Mouse (Mus musculus) kidney, postnatal 0 days (tissue): ENCODE measurements around the gene Vmn2r124. TPM values are rescaled to one million over a fixed set of nuclear protein-coding genes. Genes with fewer than 3 reads are reported as not detected.
"Not testable (repeated sequence)": the region's sequence is repeated elsewhere in the genome, so short reads cannot be mapped to it uniquely, and the experiment has no call there.

Experiments used
- ATAC-seq: fragments of 200-750 bp; cut with Nextera tagmentation; replicated peaks from 2 replicates; pipeline ENCODE4 v1.8.0; 2017; ENCODE audit warnings: low read depth, moderate number of reproducible peaks, moderate TSS enrichment, moderate library complexity; ENCODE audit not compliant: low FRiP score
- DNase-seq: peaks from one replicate; pipeline ENCODE4 v3.0.0-alpha.2; 2016; ENCODE audit warnings: low spot score
- H3K27ac ChIP-seq: fragments of 300-500 bp; sonication (generic); 2 replicates; pipeline ENCODE4 v1.5.1; 2014; ENCODE audit warnings: mild to moderate bottlenecking
- H3K27me3 ChIP-seq: fragments of 300-500 bp; sonication (generic); 2 replicates; pipeline ENCODE4 v1.6.1; 2014; ENCODE audit warnings: low read length, mixed read lengths; ENCODE audit not compliant: insufficient read depth
- H3K36me3 ChIP-seq: fragments of 300-500 bp; sonication (generic); 2 replicates; pipeline ENCODE4 v1.6.1; 2014; ENCODE audit warnings: low read length, mixed read lengths; ENCODE audit not compliant: insufficient read depth
- H3K4me1 ChIP-seq: fragments of 300-500 bp; sonication (generic); replicated peaks from 2 replicates; pipeline ENCODE4 v1.6.1; 2014; ENCODE audit warnings: antibody characterized with exemption, low read length, mixed read lengths; ENCODE audit not compliant: insufficient read depth
- H3K4me2 ChIP-seq: fragments of 300-500 bp; sonication (generic); 2 replicates; pipeline ENCODE4 v1.6.1; 2014; ENCODE audit warnings: mild to moderate bottlenecking, low read length, moderate library complexity, mixed read lengths
- H3K4me3 ChIP-seq: fragments of 300-500 bp; sonication (generic); replicated peaks from 2 replicates; pipeline ENCODE4 v1.5.1; 2014; ENCODE audit warnings: low read depth, low read length
- H3K9ac ChIP-seq: fragments of 300-500 bp; sonication (generic); 2 replicates; pipeline ENCODE4 v1.6.1; 2014; ENCODE audit warnings: low read depth, low read length
- H3K9me3 ChIP-seq: fragments of 300-500 bp; sonication (generic); replicated peaks from 2 replicates; pipeline ENCODE4 v1.6.1; 2016; ENCODE audit warnings: low read length, inconsistent platforms, mixed read lengths
- CTCF ChIP-seq: IDR thresholded peaks from 2 replicates; pipeline ENCODE4 v1.5.1; 2016; ENCODE audit warnings: antibody characterized with exemption, low read depth, mild to moderate bottlenecking, moderate library complexity
- WGBS: fragments of 180-500 bp; shearing (Covaris S2); extraction: QIAGEN DNeasy Blood & Tissue Kit; methylation state at CpG from one replicate; pipeline ENCODE4 v1.1.7; 2014; 5-methylcytosine and 5-hydroxymethylcytosine counted together
- polyA plus RNA-seq: library from polyadenylated mRNA; unstranded; fragments of >200 nt; fragmentation: Nextera tagmentation; extraction: Ambion mirVana; gene quantifications from 2 replicates; pipeline ENCODE4 v1.2.1, GENCODE M21; 2015

Vmn2r124 gene
- not detected in 2 replicates for polyA plus RNA-seq

GRCm38 (mm10) chr17:18049124-18049523, at the start of gene Vmn2r124:
Gene Vmn2r124, plus strand, starts transcription at chr17:18049424.
- no peak for TF ChIP-seq CTCF
- Histone ChIP-seq H3K27me3 (no peaks in the 10 kb centered on the region), H3K4me3 (no peak within 1 kb of the TSS), H3K9me3 (no peaks in the 10 kb centered on the region), H3K36me3 (no peaks in the 10 kb centered on the region), H3K4me2 (no peak within 1 kb of the TSS), H3K4me1 (no peaks in the 10 kb centered on the region), H3K9ac (no peak within 1 kb of the TSS), H3K27ac (no peak within 1 kb of the TSS)
- DNase-seq: no peak
- no peak for ATAC-seq
- WGBS: 56% methylated on average over 2 of the region's 2 CpGs

GRCm38 (mm10) chr17:18004752-18005151, 44.5 kb upstream of the Vmn2r124 start:
- H3K9ac ChIP-seq: no peak overlapping the region
- no peak for TF ChIP-seq CTCF
- H3K9me3 ChIP-seq: no peaks in the 10 kb centered on the region
- DNase-seq: no peak
- no peak overlapping the region for H3K4me2 ChIP-seq
- no peak overlapping the region for H3K27ac ChIP-seq
- H3K36me3 ChIP-seq: no peaks in the 10 kb centered on the region
- no peaks in the 10 kb centered on the region for H3K27me3 ChIP-seq
- H3K4me1 ChIP-seq: no peaks in the 10 kb centered on the region
- ATAC-seq: no peak
- WGBS: 88% methylated on average over 1 of the region's 1 CpGs
- no peak overlapping the region for H3K4me3 ChIP-seq

GRCm38 (mm10) chr17:18021433-18021832, 27.8 kb upstream of the Vmn2r124 start, which contains the start of gene Fpr-rs4:
Gene Fpr-rs4, plus strand, starts transcription at chr17:18021733.
- no peaks in the 10 kb centered on the region for H3K9me3 ChIP-seq
- TF ChIP-seq CTCF: no peak

GRCm38 (mm10) chr17:18084716-18085115, 35.5 kb downstream of the Vmn2r124 start, which contains the start of gene Vmn2r91:
Gene Vmn2r91, plus strand, starts transcription at chr17:18085016.
- ATAC-seq, H3K4me2 ChIP-seq, H3K27me3 ChIP-seq, H3K9me3 ChIP-seq, H3K36me3 ChIP-seq, H3K4me1 ChIP-seq, H3K4me3 ChIP-seq, DNase-seq, H3K27ac ChIP-seq, H3K9ac ChIP-seq: not testable (repeated sequence)

More at GRCm38 (mm10) chr17:18021433-18021832, 27.8 kb upstream of the Vmn2r124 start, which contains the start of gene Fpr-rs4:
- Histone ChIP-seq H3K36me3 (no peaks in the 10 kb centered on the region), H3K4me3 (no peak within 1 kb of the TSS), H3K4me1 (no peaks in the 10 kb centered on the region), H3K9ac (no peak within 1 kb of the TSS), H3K4me2 (no peak within 1 kb of the TSS), H3K27ac (no peak within 1 kb of the TSS), H3K27me3 (no peaks in the 10 kb centered on the region)
- ATAC-seq: no peak
- DNase-seq: no peak
- WGBS: 56% methylated on average over 2 of the region's 2 CpGs

- ATAC-seq, DNase-seq, H3K9me3 ChIP-seq, H3K9ac ChIP-seq, H3K27me3 ChIP-seq, H3K4me1 ChIP-seq, H3K4me2 ChIP-seq, H3K36me3 ChIP-seq, H3K4me3 ChIP-seq, H3K27ac ChIP-seq: not testable (repeated sequence)
- WGBS: 69% methylated on average over 1 of the region's 1 CpGs
These were observed 46.4 kb downstream of the Vmn2r124 start for GRCm38 (mm10) chr17:18095626-18096025.

- not testable (repeated sequence) for H3K27ac ChIP-seq, H3K27me3 ChIP-seq, H3K9ac ChIP-seq, H3K4me2 ChIP-seq, H3K36me3 ChIP-seq, H3K9me3 ChIP-seq, DNase-seq, H3K4me3 ChIP-seq, H3K4me1 ChIP-seq, ATAC-seq
- WGBS: 86% methylated on average over 3 of the region's 3 CpGs
These were observed 53.0 kb downstream of the Vmn2r124 start for GRCm38 (mm10) chr17:18102265-18102664.

Other genes starting within 250 kb of the Vmn2r124 start
- gene Spaca6, start 222.3 kb upstream of the Vmn2r124 start, polyA plus RNA-seq: 14.4 and 18.5 TPM in 2 replicates
- gene Has1, start 194.2 kb upstream of the Vmn2r124 start, polyA plus RNA-seq: 0.28 and 0.41 TPM in 2 replicates
- gene Fpr1, start 165.5 kb upstream of the Vmn2r124 start, polyA plus RNA-seq: 0.39 and 0.83 TPM in 2 replicates
- gene Fpr2, start 161.6 kb upstream of the Vmn2r124 start, polyA plus RNA-seq: 0.37 and 0.80 TPM in 2 replicates
- not detected in 2 replicates for gene Fpr3, start 161.6 kb upstream of the Vmn2r124 start, polyA plus RNA-seq
- not detected in 2 replicates for gene Fpr-rs4, start 27.7 kb upstream of the Vmn2r124 start, polyA plus RNA-seq
- not detected in 2 replicates for gene Vmn2r91, start 35.6 kb downstream of the Vmn2r124 start, polyA plus RNA-seq
- gene Vmn2r92, start 102.5 kb downstream of the Vmn2r124 start, polyA plus RNA-seq: not detected in 2 replicates
- gene Vmn2r94, start 228.3 kb downstream of the Vmn2r124 start, polyA plus RNA-seq: not detected in 2 replicates
- gene Vmn2r93, start 248.7 kb downstream of the Vmn2r124 start, polyA plus RNA-seq: not detected in 2 replicates